Mouse (Mus musculus): ENCODE data around the gene Sorl1.

- TF ChIP-seq CTCF (IDR thresholded peaks at IDR 0.05; ENCODE audit: extremely low read depth, insufficient read depth, low read length), result no peak
- no peak for TF ChIP-seq POLR2A (IDR thresholded peaks at IDR 0.05; ENCODE audit: extremely low read depth, insufficient read depth, low read length)
These were observed 20.6 kb downstream of the Sorl1 start for GRCm38 (mm10) chr9:42103546-42103945.
